Mouse (Mus musculus) urinary bladder, postnatal 4 days (tissue): ENCODE measurements around the gene Pdcd2l.
A peak's percentile ranks its signal among the peaks of the same experiment; 100 is the strongest.

Experiments
- DNase-seq, 2 experiments: peaks; one replicate each; pipeline ENCODE4 v3.0.0; 2021 to 2022; ENCODE audit warnings: low spot score in 2 of 2

Pdcd2l gene

GRCm38 (mm10) chr7:34196132-34197128 is at the start of gene Pdcd2l:
TSS of gene Pdcd2l (minus strand) at chr7:34196661.
- DNase-seq, result peak; percentile 87 to 94

GRCm38 (mm10) chr7:34242176-34242575 is 45.7 kb upstream of the Pdcd2l start:
- DNase-seq, result no peak

DNA sequence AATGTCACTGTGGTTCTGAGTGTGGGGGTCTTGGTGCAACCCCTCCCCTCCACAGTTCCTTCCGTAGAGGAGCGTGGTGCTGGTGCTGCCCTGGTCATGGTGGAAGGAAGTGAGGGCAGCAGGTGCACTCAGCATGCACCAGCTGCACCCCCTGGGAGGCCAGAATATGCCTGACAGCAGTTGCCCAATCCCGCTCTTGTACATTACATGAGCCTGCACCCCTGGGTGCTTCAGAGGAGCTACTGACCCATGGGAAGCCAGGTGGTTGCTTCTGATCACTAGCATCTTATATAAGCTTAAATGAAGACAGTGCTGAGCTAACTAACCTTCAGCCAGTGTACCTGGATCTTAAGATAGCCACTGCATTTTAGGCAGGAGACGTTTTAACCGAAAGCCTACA is 41.6 kb upstream of the Pdcd2l start:
- no peak for DNase-seq

GRCm38 (mm10) chr7:34235602-34236001 is 39.1 kb upstream of the Pdcd2l start:
- no peak for DNase-seq

- no peak for DNase-seq
Observed at GRCm38 (mm10) chr7:34234610-34235561, 38.4 kb upstream of the Pdcd2l start.

DNA sequence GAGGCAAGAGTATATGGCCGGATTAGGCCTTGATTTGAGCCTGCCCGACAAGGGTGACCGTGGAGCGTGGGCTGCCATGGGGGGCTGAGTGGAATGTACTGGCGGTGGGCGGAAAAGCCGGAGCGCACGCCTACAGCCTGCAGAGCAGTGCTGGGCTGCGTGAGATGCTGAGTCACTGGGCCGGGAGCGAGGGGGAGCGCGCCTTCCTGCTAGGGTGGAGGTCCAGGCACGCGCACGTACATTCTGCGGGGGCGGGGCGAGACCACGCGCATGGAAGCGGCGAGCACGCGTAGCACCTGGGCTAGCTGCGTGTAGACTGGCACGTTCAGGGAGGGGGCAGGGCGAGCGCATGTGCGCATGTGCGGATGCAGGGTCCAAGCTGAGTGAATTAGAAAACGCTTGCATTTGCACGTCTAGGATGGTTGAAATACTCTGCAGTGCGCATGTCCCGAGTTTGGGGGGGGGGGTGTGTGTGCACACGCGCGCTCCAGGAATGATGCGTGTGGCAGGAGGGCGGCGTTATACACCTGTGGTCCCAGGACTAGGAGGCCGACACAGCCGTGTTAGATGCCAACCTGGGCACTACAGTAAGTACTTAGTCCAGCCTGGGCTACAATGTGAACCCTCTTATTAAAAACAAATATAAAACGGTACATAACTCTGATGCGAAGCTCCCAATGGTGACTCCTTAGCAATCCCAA is 37.6 kb upstream of the Pdcd2l start:
- peak; percentile 98 for DNase-seq

GRCm38 (mm10) chr7:34232785-34233725 is 36.6 kb upstream of the Pdcd2l start:
- no peak for DNase-seq

GRCm38 (mm10) chr7:34230116-34230515 is 33.7 kb upstream of the Pdcd2l start, which contains the start of gene Gpi1:
TSS of gene Gpi1 (minus strand) at chr7:34230336.
- peak; percentile 72 to 81 for DNase-seq

GRCm38 (mm10) chr7:34229691-34230111 is 33.2 kb upstream of the Pdcd2l start:
- DNase-seq, result peak; percentile 47 to 69

- no peak for DNase-seq
Observed at GRCm38 (mm10) chr7:34229153-34229552, 32.7 kb upstream of the Pdcd2l start.

DNA sequence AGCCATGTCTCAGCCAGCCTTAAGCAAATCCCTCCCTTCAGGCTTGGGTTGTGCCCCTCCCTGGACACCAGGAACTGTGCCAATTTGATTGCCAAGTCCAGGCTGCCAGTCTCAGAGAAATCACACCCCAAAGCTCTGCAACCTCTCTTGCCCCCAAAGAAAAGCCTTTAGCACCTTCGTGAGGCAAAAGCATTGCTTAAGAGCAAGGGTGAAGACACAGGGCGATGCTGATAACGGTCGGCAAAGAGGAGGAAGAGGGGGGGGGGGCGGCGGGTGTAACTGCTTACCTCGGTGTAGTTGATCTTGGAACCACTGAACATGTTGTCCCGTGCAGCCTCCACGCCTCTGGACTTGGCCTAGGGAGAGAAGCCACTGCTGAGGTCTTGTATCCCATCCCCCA is 32.2 kb upstream of the Pdcd2l start:
- no peak for DNase-seq

GRCm38 (mm10) chr7:34226846-34227245 is 30.4 kb upstream of the Pdcd2l start:
- DNase-seq, result no peak

DNA sequence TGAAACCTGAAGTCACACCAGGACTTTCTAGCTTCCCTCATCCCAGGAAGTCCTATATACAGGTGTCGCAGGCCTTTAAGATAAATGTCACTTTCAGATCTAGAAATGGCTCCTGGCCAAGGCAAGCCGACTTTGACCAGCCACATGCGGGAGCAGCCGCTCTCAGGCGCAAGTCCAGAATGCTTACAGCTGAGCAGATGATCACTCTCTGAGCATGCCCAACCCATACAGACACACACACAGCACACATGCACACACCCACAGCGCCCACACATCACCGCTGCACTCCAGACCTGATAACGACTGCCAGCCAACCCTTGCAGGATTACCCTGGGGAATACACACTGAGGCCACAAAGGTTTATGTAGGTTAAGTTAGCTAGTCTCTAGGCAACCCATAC is 29.6 kb upstream of the Pdcd2l start:
- DNase-seq, result no peak

DNA sequence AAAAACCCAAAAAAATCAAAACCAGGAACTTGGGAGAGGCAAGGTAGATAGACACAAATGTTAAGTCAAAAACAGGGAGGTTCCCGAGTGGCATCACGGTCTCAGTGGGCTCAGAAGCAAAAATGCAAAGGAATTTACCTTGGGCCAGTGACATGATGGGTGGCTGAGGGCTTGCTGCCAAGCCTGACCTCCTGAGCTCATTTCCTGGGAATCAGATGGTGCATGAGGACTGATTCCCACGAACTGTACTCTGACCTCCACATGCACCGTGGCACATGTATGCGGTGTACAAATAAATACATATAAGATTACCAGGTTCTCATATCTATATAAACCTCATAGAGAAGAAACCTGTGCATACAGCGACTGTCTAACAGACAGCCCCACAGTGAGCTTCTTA is 27.8 kb upstream of the Pdcd2l start:
- DNase-seq, result no peak

DNA sequence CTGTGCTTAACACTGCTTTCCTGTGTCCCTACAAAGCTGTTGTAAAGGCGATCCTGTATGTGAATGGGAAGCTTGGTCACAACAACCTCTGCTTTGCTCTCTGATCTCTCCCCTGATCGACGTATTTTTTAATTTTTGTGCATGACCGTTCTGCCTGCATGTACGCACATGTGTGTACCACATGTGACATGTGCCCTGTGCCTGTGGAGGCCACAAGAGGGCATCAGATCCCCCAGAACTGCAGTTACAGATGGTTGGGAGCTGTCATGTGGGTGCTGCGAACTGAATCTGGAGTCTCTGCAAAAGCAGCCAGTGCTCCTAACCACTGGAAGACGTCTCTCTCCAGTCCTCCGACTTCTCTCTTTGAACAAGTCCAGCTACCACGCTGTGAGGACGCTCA is 25.9 kb upstream of the Pdcd2l start:
- no peak for DNase-seq

DNA sequence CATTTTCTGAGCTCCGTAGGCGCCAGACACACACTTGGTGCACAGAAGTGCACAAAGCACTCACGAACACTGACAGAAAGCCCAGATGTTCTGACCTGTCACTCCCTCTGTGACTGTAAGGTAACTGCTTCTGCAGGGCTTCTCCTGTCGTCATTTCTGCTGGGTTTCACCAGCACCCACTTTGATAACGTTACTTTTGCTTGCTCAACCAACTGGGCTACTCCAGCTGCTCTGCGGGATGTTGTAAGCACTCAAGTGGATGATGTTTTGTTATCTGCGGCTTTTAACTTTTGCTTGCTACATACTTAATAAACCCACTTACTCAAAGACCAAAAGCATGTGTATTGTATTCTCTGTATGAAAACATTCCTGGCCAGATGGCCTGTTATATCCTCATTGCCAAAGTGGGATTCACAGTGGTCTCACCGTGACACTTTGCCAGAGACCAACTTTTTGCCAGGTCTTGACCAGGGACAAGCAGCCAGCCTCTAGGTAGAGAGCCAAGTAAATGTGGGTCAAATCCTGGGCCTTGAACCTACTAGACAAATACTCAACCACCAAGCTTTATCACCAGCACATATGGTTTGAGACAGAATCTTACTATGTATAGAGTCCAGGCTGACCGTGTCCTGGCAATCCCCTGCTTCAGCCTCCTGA is 25.3 kb upstream of the Pdcd2l start:
- DNase-seq, result no peak

DNA sequence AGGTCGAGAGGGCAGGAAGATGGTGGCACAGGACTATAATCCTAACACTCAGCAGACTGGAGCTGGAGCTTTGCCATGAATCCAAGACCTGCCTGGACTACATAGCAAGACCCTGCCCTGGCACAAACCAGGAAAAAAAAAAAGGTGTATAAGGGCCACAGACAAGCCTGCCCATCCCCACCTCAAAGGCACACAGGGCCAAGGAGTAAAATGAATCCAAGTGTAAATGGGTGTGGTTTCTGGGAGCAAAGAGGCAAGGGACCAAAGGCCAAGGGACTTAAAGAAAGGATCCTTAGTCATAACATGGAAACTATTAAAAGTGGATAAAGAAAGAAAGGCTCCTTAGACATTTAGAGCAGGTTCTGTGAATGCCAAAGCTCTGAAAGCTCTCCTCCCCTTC is 22.0 kb upstream of the Pdcd2l start:
- no peak for DNase-seq

- no peak for DNase-seq
Observed at GRCm38 (mm10) chr7:34216474-34216873, 20.0 kb upstream of the Pdcd2l start.

DNA sequence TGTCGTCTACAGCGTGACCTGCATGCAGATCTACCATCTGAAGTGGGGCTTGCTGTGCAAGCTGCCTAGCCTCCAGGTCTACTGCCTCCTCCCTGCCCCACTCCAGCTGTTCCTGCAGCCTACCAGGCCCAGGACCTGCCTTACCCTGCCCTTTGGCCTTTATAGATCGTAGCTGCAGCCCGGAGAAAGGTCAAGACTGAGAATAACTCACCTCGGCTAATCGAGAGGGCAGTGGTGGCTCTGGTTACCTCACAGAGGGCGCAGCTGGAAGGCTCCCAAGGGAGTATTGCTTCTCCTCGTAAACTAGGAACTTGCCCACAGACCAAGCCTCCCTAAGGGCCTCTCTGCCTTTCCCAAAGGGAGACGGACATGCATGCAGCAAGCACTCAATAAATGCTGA is 19.0 kb upstream of the Pdcd2l start:
- DNase-seq, result no peak

DNA sequence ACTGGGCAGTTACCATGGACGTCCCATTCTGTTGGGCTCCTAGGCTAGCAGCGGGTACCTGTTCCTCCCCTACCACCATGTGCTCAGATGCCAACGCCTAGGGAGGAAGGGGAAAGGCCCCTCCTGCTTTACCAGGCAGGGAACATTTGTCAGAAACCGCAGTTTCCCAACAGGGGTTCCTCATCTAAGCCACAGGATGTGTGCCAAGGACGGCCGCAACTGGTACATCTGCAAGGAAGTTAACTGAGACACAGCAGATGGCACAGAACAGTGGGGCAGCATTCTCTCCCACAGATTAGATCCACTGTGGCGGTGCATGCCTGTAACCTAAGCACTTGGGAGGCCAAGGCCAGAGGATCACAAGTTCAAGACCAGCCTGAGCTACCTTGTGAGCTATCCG is 18.2 kb upstream of the Pdcd2l start:
- no peak for DNase-seq
